Mouse (Mus musculus): ENCODE measurements around the gene Spatc1l. TPM values are rescaled to one million over a fixed set of nuclear protein-coding genes. Genes with fewer than 3 reads are reported as not detected.

Gene Spatc1l
- polyA plus RNA-seq, 1 experiment from 2014 or later: not detected

DNA sequence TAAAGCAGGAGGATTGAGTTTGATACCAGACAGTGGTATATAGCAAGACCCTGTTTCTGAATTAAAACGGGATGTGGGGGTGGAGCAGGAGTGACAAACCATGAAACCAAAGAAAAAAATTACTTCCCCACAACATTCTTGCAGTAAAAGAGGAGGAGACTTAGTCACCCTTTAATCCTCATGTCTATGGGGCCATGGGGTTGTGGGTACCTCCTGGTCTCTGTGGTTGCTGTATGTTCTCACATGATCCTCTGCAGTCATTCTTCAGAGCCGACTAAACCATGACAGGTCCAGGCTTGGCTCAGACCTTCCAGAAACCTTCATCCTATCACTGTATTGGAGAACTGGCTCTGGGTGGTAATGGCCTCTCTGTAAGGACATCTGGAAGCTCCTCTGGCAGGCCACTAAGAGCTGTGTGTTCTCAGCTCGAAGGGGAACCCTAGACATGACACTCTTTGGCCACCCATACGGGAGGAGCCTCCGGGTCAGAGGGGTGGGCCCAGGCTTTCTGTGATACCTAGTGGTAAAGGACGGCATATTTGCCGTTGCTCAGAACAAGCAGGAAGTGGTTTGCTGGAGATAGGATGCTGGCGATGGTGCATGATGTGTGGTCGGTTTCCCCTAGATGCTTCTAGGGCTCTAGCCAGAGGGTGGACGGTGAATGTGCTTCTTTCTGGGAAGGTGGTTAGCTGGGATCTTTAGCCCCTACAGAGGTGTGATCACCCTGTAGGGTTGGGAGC lies 19.3 kb upstream of the Spatc1l start:
- ATAC-seq (replicated peaks; ENCODE audit: insufficient number of reproducible peaks, low FRiP score, low TSS enrichment, low read depth): no peak
- Histone ChIP-seq H3K4me2 (ENCODE audit: low read depth, low read length) (no peak overlapping the region), H3K27me3 (ENCODE audit: control insufficient read depth, insufficient read depth, low read length) (no peaks in the 10 kb centered on the region), H3K36me3 (replicated peaks; ENCODE audit: control insufficient read depth, insufficient read depth, low read depth, low read length) (peaks cover 3% of the 10 kb centered on the region), H3K9me3 (replicated peaks; ENCODE audit: control insufficient read depth, low read length) (no peaks in the 10 kb centered on the region), H3K27ac (replicated peaks; ENCODE audit: low read depth, low read length) (no peak overlapping the region), H3K4me1 (ENCODE audit: control insufficient read depth, insufficient read depth, low read length) (no peaks in the 10 kb centered on the region), H3K9ac (replicated peaks; ENCODE audit: low read length) (no peak overlapping the region), H3K4me3 (ENCODE audit: low read depth, low read length) (no peak overlapping the region)
- 89% methylated on average over 10 of the region's 10 CpGs for WGBS
- no peak for DNase-seq (ENCODE audit: low spot score)

DNA sequence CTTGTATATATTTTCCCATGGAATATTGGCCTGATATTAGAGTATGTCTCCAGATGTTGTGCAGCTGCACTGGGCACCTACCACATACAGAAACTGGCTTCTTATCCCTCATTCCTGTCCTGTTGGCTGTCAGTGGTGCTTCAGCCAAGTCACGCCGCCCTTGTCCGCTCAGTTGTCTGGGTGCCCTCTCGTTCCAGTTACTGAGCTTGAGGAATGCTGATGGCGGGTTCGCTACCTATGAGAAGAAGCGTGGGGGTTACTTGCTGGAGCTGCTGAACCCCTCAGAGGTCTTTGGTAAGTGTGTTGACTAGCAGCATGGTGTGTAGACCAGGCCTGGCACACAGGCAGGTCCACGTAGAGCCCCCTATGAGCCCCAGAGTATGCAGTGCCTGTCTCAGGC lies 15.5 kb upstream of the Spatc1l start:
- Histone ChIP-seq H3K4me1 (ENCODE audit: control insufficient read depth, insufficient read depth, low read length) (no peaks in the 10 kb centered on the region), H3K9me3 (replicated peaks; ENCODE audit: control insufficient read depth, low read length) (no peaks in the 10 kb centered on the region), H3K27me3 (ENCODE audit: control insufficient read depth, insufficient read depth, low read length) (no peaks in the 10 kb centered on the region), H3K9ac (replicated peaks; ENCODE audit: low read length) (no peak overlapping the region), H3K36me3 (replicated peaks; ENCODE audit: control insufficient read depth, insufficient read depth, low read depth, low read length) (peaks cover 6% of the 10 kb centered on the region), H3K4me3 (ENCODE audit: low read depth, low read length) (no peak overlapping the region), H3K4me2 (ENCODE audit: low read depth, low read length) (no peak overlapping the region), H3K27ac (replicated peaks; ENCODE audit: low read depth, low read length) (no peak overlapping the region)
- WGBS: 93% methylated on average over 8 of the region's 8 CpGs
- ATAC-seq (replicated peaks; ENCODE audit: insufficient number of reproducible peaks, low FRiP score, low TSS enrichment, low read depth): no peak
- DNase-seq (ENCODE audit: low spot score): no peak

DNA sequence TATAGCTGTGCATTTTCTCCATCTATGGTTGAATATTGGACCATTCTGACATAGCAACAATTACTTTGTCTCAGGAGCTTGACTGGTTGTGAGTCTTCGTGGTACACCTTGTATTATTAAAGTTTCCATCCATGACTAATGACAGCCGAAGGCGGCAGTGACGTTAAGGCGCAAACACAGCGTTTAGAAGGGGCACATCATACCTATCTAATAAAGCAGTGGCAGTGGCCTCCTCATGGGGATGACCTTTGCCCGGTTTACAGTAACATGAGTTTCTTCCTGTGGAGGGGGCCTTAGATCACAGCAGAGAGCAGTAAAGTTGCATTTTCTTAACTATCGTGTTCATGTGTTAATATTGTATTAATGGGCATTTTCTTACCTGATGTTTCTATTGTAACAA lies 13.9 kb upstream of the Spatc1l start:
- ATAC-seq (replicated peaks; ENCODE audit: insufficient number of reproducible peaks, low FRiP score, low TSS enrichment, low read depth): no peak
- H3K27me3 ChIP-seq (ENCODE audit: control insufficient read depth, insufficient read depth, low read length): no peaks in the 10 kb centered on the region
- WGBS: 94% methylated on average over 8 of the region's 8 CpGs

DNA sequence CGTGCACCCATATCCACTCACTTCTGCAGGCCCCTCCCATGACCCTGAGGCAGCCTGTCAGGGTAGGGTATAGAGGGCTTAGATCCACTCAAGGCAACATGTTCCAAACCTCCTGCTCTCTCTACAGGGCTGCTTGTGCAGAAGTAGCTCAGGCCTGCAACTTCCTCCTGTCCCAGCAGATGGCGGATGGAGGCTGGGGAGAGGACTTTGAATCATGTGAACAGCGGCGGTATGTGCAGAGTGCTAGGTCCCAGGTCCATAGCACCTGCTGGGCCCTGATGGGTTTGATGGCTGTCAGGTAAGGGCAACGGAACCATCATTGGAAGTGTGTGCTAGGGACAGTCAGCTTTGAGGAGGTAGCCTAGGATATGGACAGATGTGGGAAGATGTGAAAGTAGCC lies 11.6 kb upstream of the Spatc1l start:
- no peak overlapping the region for H3K4me2 ChIP-seq (ENCODE audit: low read depth, low read length)
- WGBS: 91% methylated on average over 5 of the region's 5 CpGs
- H3K36me3 ChIP-seq (replicated peaks; ENCODE audit: control insufficient read depth, insufficient read depth, low read depth, low read length): peaks cover 15% of the 10 kb centered on the region
- peak; percentile 4 for DNase-seq (ENCODE audit: low spot score)
- H3K9ac ChIP-seq (replicated peaks; ENCODE audit: low read length): no peak overlapping the region
- no peaks in the 10 kb centered on the region for H3K9me3 ChIP-seq (replicated peaks; ENCODE audit: control insufficient read depth, low read length)
- no peak for ATAC-seq (replicated peaks; ENCODE audit: insufficient number of reproducible peaks, low FRiP score, low TSS enrichment, low read depth)
- H3K27me3 ChIP-seq (ENCODE audit: control insufficient read depth, insufficient read depth, low read length): no peaks in the 10 kb centered on the region
- no peak overlapping the region for H3K4me3 ChIP-seq (ENCODE audit: low read depth, low read length)
- no peak overlapping the region for H3K27ac ChIP-seq (replicated peaks; ENCODE audit: low read depth, low read length)
- H3K4me1 ChIP-seq (ENCODE audit: control insufficient read depth, insufficient read depth, low read length): no peaks in the 10 kb centered on the region

More for the DNA sequence above, 13.9 kb upstream of the Spatc1l start:
- Histone ChIP-seq H3K9ac (replicated peaks; ENCODE audit: low read length) (no peak overlapping the region), H3K4me3 (ENCODE audit: low read depth, low read length) (no peak overlapping the region), H3K36me3 (replicated peaks; ENCODE audit: control insufficient read depth, insufficient read depth, low read depth, low read length) (peaks cover 9% of the 10 kb centered on the region), H3K27ac (replicated peaks; ENCODE audit: low read depth, low read length) (no peak overlapping the region), H3K4me2 (ENCODE audit: low read depth, low read length) (no peak overlapping the region), H3K9me3 (replicated peaks; ENCODE audit: control insufficient read depth, low read length) (no peaks in the 10 kb centered on the region), H3K4me1 (ENCODE audit: control insufficient read depth, insufficient read depth, low read length) (no peaks in the 10 kb centered on the region)
- no peak for DNase-seq (ENCODE audit: low spot score)

DNA sequence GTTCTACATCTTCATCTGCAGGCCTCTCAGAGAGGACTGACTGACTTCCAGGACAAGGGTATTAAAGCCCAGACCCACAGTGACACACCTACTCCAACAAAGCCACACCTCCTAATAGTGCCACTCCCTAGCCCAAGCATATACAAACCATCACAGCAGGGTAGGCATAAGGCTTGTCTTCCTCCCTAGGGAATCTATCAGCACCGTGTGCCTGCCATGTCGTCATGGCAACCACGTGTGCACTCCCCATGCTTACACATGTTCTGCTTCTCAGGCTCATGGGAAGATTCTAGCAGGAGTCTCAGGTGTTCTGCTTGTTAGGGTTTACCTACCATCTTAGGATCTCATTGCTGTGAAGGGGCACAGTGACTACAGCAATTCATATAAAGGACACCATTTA lies 10.5 kb upstream of the Spatc1l start:
- ATAC-seq (replicated peaks; ENCODE audit: insufficient number of reproducible peaks, low FRiP score, low TSS enrichment, low read depth) (no peak), DNase-seq (ENCODE audit: low spot score) (no peak)
- no peak overlapping the region for H3K4me2 ChIP-seq (ENCODE audit: low read depth, low read length)
- H3K4me3 ChIP-seq (ENCODE audit: low read depth, low read length): no peak overlapping the region
- 82% methylated on average over 3 of the region's 3 CpGs for WGBS
- no peaks in the 10 kb centered on the region for H3K4me1 ChIP-seq (ENCODE audit: control insufficient read depth, insufficient read depth, low read length)
- no peaks in the 10 kb centered on the region for H3K9me3 ChIP-seq (replicated peaks; ENCODE audit: control insufficient read depth, low read length)
- H3K27me3 ChIP-seq (ENCODE audit: control insufficient read depth, insufficient read depth, low read length): no peaks in the 10 kb centered on the region
- H3K27ac ChIP-seq (replicated peaks; ENCODE audit: low read depth, low read length): no peak overlapping the region
- H3K36me3 ChIP-seq (replicated peaks; ENCODE audit: control insufficient read depth, insufficient read depth, low read depth, low read length): peaks cover 15% of the 10 kb centered on the region
- H3K9ac ChIP-seq (replicated peaks; ENCODE audit: low read length): no peak overlapping the region

DNA sequence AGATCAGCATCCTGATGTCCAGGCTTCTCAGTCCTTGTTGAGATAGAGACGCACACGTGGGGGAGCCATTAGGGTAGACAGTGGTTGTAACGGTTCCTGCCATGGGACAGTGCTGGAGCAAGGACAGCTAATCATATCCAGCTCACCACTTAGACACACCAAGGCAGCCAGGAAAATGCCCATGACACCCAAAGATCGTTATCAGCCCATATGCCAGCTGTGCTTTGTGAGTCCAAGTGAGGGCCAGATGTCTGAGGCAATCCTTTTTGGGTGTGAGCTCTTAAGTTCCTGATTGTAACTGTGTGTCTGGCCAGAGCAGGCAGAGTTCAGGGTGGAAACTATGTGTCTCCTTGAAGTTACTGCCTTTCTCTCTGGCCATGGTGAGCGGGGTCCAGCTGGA lies 8.0 kb upstream of the Spatc1l start:
- no peak overlapping the region for H3K4me3 ChIP-seq (ENCODE audit: low read depth, low read length)
- no peak for DNase-seq (ENCODE audit: low spot score)
- H3K9ac ChIP-seq (replicated peaks; ENCODE audit: low read length): no peak overlapping the region
- no peaks in the 10 kb centered on the region for H3K4me1 ChIP-seq (ENCODE audit: control insufficient read depth, insufficient read depth, low read length)
- no peak overlapping the region for H3K4me2 ChIP-seq (ENCODE audit: low read depth, low read length)
- no peaks in the 10 kb centered on the region for H3K27me3 ChIP-seq (ENCODE audit: control insufficient read depth, insufficient read depth, low read length)
- ATAC-seq (replicated peaks; ENCODE audit: insufficient number of reproducible peaks, low FRiP score, low TSS enrichment, low read depth): no peak
- no peaks in the 10 kb centered on the region for H3K9me3 ChIP-seq (replicated peaks; ENCODE audit: control insufficient read depth, low read length)
- peaks cover 15% of the 10 kb centered on the region for H3K36me3 ChIP-seq (replicated peaks; ENCODE audit: control insufficient read depth, insufficient read depth, low read depth, low read length)
- no peak overlapping the region for H3K27ac ChIP-seq (replicated peaks; ENCODE audit: low read depth, low read length)
- 90% methylated on average over 5 of the region's 5 CpGs for WGBS

DNA sequence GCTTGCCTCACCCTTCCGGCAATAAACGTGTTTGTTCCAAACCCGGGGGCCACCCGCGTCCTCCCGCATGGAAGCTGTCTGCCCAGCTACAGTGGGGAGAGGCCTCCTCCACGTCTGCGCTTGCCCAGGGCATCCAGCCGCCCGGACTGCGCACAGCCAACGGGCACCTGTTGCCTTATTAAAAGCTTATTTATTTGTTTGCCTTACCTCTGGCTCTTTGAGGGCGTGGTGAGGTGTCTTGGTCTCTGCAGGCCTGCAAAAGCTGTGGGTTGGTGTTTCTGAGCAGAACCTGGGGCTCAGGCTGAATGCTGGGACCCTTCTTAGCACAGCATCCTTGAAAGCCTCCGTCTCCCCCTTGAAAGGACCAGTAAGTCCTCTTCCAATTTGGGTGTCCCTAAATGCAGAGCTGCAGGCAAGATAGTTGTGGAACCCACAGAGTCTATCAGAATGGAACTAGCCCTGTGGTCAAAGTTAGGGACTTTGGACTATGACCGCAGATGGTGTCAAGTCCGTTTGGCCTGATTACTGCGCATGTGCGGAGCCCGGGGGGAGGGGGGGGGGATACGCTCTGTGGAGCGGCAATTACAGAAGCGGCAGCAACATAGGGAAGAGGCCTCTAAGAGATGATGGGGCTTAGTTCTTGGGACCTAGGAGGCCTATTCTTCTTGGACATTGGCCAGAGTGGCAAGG lies 8.1 kb downstream of the Spatc1l start:
- Histone ChIP-seq H3K36me3 (replicated peaks; ENCODE audit: control insufficient read depth, insufficient read depth, low read depth, low read length) (no peaks in the 10 kb centered on the region), H3K4me3 (ENCODE audit: low read depth, low read length) (no peak overlapping the region), H3K9me3 (replicated peaks; ENCODE audit: control insufficient read depth, low read length) (no peaks in the 10 kb centered on the region), H3K27me3 (ENCODE audit: control insufficient read depth, insufficient read depth, low read length) (no peaks in the 10 kb centered on the region), H3K27ac (replicated peaks; ENCODE audit: low read depth, low read length) (no peak overlapping the region), H3K4me1 (ENCODE audit: control insufficient read depth, insufficient read depth, low read length) (no peaks in the 10 kb centered on the region), H3K9ac (replicated peaks; ENCODE audit: low read length) (no peak overlapping the region), H3K4me2 (ENCODE audit: low read depth, low read length) (no peak overlapping the region)
- DNase-seq (ENCODE audit: low spot score) (no peak), ATAC-seq (replicated peaks; ENCODE audit: insufficient number of reproducible peaks, low FRiP score, low TSS enrichment, low read depth) (no peak)
- 88% methylated on average over 22 of the region's 22 CpGs for WGBS

DNA sequence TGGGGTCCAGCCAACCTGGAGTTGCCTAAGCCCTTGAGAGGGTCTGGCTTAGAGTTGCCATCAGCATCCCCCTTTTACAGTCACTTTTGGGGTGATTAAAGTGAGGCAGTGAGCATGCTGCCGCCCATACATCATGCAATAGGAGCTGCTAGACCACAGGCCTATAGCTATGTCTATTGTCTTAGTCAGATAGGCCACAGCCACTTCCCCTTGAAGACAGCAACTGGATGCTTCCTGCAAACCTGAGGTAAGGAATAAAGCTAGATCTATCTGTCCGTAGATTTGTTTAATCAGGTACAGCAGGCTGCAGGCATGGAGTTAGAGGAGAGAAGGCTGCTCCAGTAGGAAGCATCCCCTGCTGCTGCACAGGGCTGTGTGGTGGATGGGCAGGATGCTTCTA lies 9.0 kb downstream of the Spatc1l start:
- Histone ChIP-seq H3K36me3 (replicated peaks; ENCODE audit: control insufficient read depth, insufficient read depth, low read depth, low read length) (no peaks in the 10 kb centered on the region), H3K9me3 (replicated peaks; ENCODE audit: control insufficient read depth, low read length) (no peaks in the 10 kb centered on the region), H3K27ac (replicated peaks; ENCODE audit: low read depth, low read length) (no peak overlapping the region), H3K4me2 (ENCODE audit: low read depth, low read length) (no peak overlapping the region), H3K4me1 (ENCODE audit: control insufficient read depth, insufficient read depth, low read length) (no peaks in the 10 kb centered on the region), H3K27me3 (ENCODE audit: control insufficient read depth, insufficient read depth, low read length) (no peaks in the 10 kb centered on the region), H3K4me3 (ENCODE audit: low read depth, low read length) (no peak overlapping the region), H3K9ac (replicated peaks; ENCODE audit: low read length) (no peak overlapping the region)
- ATAC-seq (replicated peaks; ENCODE audit: insufficient number of reproducible peaks, low FRiP score, low TSS enrichment, low read depth): no peak
- WGBS: 61% methylated on average over 2 of the region's 2 CpGs
- no peak for DNase-seq (ENCODE audit: low spot score)
